Mouse (Mus musculus): ENCODE results near the gene Lbh. TPM values are rescaled to one million over a fixed set of nuclear protein-coding genes. Genes with fewer than 3 reads are reported as not detected.

Lbh gene
- polyA plus RNA-seq, 1 experiment, result 216 TPM

DNA sequence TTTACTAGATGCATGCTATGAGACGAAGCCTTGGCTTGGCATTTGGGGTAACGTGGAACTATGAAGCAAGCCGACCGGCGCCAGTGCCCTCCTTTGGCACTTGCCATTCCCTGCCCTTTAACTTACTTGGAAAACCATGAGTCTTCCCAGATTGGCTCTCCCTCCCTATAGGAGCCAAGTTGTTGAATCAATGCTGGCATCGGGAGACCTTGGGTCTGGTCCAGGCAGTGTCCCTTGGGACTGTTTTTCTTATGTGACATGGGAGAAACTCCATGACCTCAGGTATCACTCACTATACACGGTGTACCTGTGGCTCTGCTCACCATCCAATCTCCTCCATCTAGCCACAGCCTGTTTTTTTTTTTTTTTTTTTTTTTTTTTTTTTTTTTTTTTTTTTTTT lies 65.4 kb downstream of the Lbh start:
- Histone ChIP-seq H3K4me3 (ENCODE audit: control insufficient read depth, insufficient read depth, low read length) (no peak overlapping the region), H3K4me1 (replicated peaks; ENCODE audit: control insufficient read depth, insufficient read depth, low read length) (no peaks in the 10 kb centered on the region), H3K27ac (ENCODE audit: control insufficient read depth, insufficient read depth, low read length) (no peak overlapping the region), H3K36me3 (ENCODE audit: control insufficient read depth, insufficient read depth, low read length) (no peaks in the 10 kb centered on the region), H3K27me3 (ENCODE audit: control insufficient read depth, insufficient read depth, low read length) (no peaks in the 10 kb centered on the region)
- no peak for DNase-seq
- WGBS, result 89% methylated on average over 7 of the region's 7 CpGs
- TF ChIP-seq CTCF (IDR thresholded peaks at IDR 0.05; ENCODE audit: borderline replicate concordance, control insufficient read depth, extremely low read depth, insufficient read depth, low read length, poor library complexity) (no peak), POLR2A (IDR thresholded peaks at IDR 0.05; ENCODE audit: control insufficient read depth, extremely low read depth, insufficient read depth, low read length, poor library complexity) (no peak)

DNA sequence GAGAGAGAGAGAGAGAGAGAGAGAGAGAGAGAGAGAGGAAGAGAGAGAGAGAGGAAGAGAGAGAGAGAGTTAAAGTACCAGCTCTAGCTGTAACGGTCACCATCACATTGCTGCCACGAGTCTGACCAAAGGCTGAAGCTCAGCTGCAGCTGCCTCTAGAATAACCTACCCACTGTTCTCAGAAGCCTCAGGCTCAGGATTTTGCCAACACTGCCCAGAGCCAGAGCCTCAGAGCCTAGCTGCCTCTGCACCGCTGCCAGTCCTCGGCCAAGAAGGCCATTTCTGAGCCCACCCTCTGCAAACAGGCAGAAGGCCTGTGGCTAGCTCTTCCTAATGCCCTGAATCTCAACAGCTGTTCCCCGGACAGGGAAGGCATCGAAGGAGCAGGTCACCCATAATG lies 70.9 kb downstream of the Lbh start:
- no peaks in the 10 kb centered on the region for H3K36me3 ChIP-seq (ENCODE audit: control insufficient read depth, insufficient read depth, low read length)
- no peak for DNase-seq
- no peaks in the 10 kb centered on the region for H3K27me3 ChIP-seq (ENCODE audit: control insufficient read depth, insufficient read depth, low read length)
- H3K4me3 ChIP-seq (ENCODE audit: control insufficient read depth, insufficient read depth, low read length), result no peak overlapping the region
- TF ChIP-seq CTCF (IDR thresholded peaks at IDR 0.05; ENCODE audit: borderline replicate concordance, control insufficient read depth, extremely low read depth, insufficient read depth, low read length, poor library complexity) (no peak), POLR2A (IDR thresholded peaks at IDR 0.05; ENCODE audit: control insufficient read depth, extremely low read depth, insufficient read depth, low read length, poor library complexity) (no peak)
- no peak overlapping the region for H3K27ac ChIP-seq (ENCODE audit: control insufficient read depth, insufficient read depth, low read length)
- no peaks in the 10 kb centered on the region for H3K4me1 ChIP-seq (replicated peaks; ENCODE audit: control insufficient read depth, insufficient read depth, low read length)
- 93% methylated on average over 6 of the region's 6 CpGs for WGBS

Other genes starting within 250 kb of the Lbh start
- gene Ypel5, start 81.9 kb upstream of the Lbh start, polyA plus RNA-seq (2012; rRNA removed), result 23.6 and 27.2 TPM in 2 replicates
- 5.4 and 6.4 TPM in 2 replicates for gene Lclat1, start 189.7 kb downstream of the Lbh start, polyA plus RNA-seq (2012; rRNA removed)